Mouse (Mus musculus) fibroblast of lung, adult 2 months (primary cell): Measurements from ENCODE around the gene N4bp2l2.

Experiments used
- DNase-seq: peaks from one replicate; pipeline ENCODE4 v3.0.0-alpha.2; 2011; ENCODE audit warnings: low read depth

Gene N4bp2l2

DNA sequence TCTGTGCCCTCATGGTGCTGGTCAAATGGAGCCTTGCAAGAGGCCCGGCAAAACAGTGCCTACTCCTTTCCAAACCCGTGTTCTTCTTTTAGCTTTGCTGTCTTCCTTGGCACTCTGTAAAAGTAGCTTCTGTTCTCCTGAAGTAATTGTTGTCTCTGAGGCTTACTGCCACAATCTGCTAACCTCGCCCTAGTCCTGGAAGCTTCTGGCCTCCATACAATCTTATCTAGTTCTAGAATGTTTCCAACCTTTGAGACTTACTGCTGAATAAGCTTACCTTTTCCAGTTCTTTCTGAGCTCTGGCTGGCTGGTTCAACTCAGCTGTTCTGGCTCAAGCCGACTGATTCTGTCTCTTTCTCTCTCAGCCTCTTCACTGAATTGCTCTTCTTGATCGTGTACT is 104.2 kb downstream of the N4bp2l2 start:
- DNase-seq, result no peak

DNA sequence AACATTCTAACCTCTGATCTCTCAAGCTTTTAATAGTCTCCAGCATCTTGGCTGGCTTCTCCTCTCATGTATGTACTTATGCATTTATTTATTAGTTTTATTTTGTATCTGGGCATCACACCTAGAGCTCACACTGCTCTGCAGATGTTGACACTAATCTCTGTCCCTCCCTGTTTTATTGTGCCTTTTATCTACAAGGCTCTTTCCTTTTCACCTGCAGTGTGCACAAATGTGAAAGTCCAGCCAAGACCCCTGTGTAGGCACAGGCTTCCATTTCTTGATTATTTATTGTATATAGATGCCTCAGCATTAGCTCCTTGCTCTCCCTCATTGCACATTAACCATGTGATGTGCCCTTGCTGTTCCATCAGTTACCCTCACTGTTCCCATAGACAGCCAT is 104.6 kb downstream of the N4bp2l2 start:
- no peak for DNase-seq

DNA sequence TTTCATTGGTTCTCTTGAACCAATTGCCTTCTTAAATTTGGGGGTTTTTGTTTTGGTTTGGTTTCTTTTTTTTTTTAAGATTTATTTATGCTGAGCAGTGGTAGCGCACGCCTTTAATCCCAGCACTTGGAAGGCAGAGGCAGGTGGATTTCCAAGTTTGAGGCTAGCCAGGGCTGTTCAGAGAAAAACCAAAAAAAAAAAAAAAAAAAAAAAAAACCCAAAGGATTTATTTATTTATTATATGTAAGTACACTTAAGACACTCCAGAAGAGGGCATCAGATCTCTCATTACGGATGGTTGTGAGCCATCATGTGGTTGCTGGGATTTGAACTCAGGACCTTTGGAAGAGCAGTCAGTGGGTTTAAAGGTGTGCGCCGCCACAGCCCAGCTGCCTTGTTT is 105.1 kb downstream of the N4bp2l2 start:
- DNase-seq, result no peak

DNA sequence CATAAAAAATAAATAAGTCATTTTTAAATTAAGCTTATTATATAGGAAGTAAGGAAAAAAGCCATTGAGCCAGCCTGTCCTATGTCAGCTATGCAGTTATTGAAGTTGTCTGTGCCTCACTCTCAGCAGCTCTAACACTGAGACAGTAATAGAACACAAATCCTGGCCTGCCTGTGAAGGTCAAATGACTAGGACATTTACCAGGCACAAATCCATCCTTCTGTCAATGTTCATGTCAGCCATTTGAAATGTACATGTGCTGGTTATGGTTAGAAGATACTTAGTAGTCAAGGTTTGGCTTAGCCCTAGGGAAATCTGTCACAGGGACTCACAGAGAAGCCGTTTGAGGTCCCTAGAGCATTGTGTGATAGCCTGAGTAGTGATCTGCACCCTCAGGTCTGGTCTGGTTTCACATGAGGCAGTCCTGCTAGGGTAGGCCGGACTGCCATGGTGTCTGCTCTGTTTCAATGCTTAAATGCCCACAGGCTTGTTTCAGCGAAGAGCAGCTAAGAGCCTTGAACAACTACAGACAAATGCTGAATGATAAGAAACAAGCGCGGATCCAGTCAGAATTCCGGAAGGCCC is 106.4 kb downstream of the N4bp2l2 start:
- no peak for DNase-seq
